Mouse (Mus musculus): ENCODE measurements around the gene Cd83. TPM values are rescaled to one million over a fixed set of nuclear protein-coding genes. Genes with fewer than 3 reads are reported as not detected.
A peak's percentile ranks its signal among the peaks of the same experiment; 100 is the strongest.

Gene Cd83
- polyA plus RNA-seq, 1 experiment from 2014 or later, result 15.1 TPM

DNA sequence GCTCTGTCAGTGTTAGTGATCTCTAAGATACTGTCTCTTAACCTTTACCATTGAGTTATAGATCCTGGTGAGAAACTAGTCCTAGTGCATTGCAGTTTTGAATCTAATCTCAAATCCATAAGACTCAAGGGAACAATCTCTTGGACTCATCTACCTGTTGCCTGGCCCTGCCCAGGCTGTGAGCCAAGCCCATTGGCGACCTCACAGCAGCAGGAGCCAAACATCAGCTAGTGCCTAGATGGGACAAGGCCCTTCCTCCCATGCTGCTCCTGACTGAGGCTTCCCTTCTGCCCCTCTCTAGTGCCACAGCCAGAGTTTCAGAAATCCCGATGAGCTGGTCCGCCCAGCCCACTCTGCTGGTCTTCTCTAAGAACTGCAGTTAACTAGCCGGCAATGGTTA, 14.1 kb downstream of the Cd83 start:
- H3K4me3 ChIP-seq, result no peak overlapping the region
- H3K9me3 ChIP-seq, result no peaks in the 10 kb centered on the region
- H3K9ac ChIP-seq, result no peak overlapping the region
- no peak for ATAC-seq (ENCODE audit: borderline replicate concordance, extremely low read depth, low FRiP score, low TSS enrichment)
- 87% methylated on average over 4 of the region's 4 CpGs for WGBS
- no peaks in the 10 kb centered on the region; the same call in 1 of the 2 replicates for H3K36me3 ChIP-seq
- no peak overlapping the region for H3K27ac ChIP-seq
- H3K27me3 ChIP-seq, result no peaks in the 10 kb centered on the region
- H3K4me1 ChIP-seq, result peaks cover 5% of the 10 kb centered on the region
- no peak overlapping the region for H3K4me2 ChIP-seq

DNA sequence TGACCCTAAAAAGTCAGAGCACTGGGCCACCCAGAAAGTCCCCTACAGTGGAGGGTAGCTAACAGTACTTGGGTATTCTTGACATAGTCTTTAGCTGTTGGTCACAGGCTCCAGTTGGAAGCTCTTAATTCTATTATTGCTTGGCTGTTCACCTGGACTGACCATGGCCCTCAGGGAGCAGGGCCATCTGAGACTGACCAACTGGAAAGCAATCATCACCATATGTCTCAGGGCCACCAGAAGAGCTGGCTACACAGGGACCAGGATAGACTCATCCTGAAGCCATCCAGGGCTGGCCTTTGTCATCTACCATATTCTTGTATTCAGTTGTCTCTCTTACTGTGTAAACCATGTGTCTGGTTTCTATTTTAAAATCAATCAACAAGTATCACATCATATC, 15.6 kb downstream of the Cd83 start:
- Histone ChIP-seq H3K9me3 (no peaks in the 10 kb centered on the region), H3K27ac (no peak overlapping the region), H3K27me3 (no peaks in the 10 kb centered on the region), H3K4me1 (peaks cover 5% of the 10 kb centered on the region), H3K9ac (no peak overlapping the region), H3K4me3 (no peak overlapping the region), H3K4me2 (no peak overlapping the region), H3K36me3 (no peaks in the 10 kb centered on the region; the same call in 1 of the 2 replicates)
- ATAC-seq (ENCODE audit: borderline replicate concordance, extremely low read depth, low FRiP score, low TSS enrichment), result no peak

- no peak overlapping the region for H3K9ac ChIP-seq
- WGBS, result 60% methylated on average over 3 of the region's 3 CpGs
- ATAC-seq (ENCODE audit: borderline replicate concordance, extremely low read depth, low FRiP score, low TSS enrichment), result no peak
Measured at GRCm38 (mm10) chr13:43801961-43802360, 17.4 kb downstream of the Cd83 start.

DNA sequence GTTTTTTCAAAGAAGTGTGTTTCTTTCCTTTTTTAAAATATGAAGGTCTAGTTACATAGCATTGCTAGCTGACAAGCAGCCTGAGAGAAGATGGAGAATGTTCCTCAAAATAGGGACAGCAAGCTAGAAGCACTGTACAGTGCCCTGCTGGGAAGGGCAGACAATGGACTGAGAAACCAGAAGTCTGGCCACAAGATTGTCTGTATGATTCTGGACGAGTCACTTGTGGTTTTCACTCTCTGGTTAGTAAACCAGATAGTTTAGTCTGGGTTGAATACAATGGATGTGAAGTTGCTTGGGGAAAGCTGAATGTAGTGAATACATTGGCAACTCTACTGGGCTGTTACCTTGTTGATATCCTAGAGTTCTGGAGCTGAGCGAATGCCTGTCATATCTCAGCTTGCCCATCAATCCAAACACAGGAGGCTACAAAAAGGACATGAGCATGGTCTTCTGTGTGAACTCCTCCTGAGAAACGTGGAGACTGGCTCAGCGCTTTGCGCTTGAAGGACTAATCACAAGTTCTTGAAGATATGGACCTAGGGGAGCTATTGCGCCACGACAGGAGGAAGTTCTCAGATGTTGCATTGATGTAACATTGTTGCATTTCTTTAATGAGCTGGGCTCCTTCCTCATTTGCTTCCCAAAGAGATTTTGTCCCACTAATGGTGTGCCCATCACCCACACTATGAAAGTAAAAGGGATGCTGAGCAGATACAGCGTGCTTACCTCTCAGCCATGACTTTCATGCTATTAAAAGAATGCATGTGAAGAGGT, 18.0 kb downstream of the Cd83 start:
- no peak overlapping the region for H3K9ac ChIP-seq
- H3K9me3 ChIP-seq, result no peaks in the 10 kb centered on the region
- no peaks in the 10 kb centered on the region; the same call in 1 of the 2 replicates for H3K36me3 ChIP-seq
- no peak overlapping the region for H3K4me2 ChIP-seq
- ATAC-seq (ENCODE audit: borderline replicate concordance, extremely low read depth, low FRiP score, low TSS enrichment), result no peak
- H3K4me1 ChIP-seq, result peaks cover 17% of the 10 kb centered on the region
- H3K27me3 ChIP-seq, result no peaks in the 10 kb centered on the region
- H3K27ac ChIP-seq, result no peak overlapping the region
- WGBS, result 76% methylated on average over 8 of the region's 8 CpGs
- no peak overlapping the region for H3K4me3 ChIP-seq

More at GRCm38 (mm10) chr13:43801961-43802360, 17.4 kb downstream of the Cd83 start:
- Histone ChIP-seq H3K27me3 (no peaks in the 10 kb centered on the region), H3K9me3 (no peaks in the 10 kb centered on the region), H3K4me1 (peaks cover 14% of the 10 kb centered on the region), H3K4me2 (no peak overlapping the region), H3K27ac (no peak overlapping the region), H3K4me3 (no peak overlapping the region), H3K36me3 (no peaks in the 10 kb centered on the region; the same call in 1 of the 2 replicates)

DNA sequence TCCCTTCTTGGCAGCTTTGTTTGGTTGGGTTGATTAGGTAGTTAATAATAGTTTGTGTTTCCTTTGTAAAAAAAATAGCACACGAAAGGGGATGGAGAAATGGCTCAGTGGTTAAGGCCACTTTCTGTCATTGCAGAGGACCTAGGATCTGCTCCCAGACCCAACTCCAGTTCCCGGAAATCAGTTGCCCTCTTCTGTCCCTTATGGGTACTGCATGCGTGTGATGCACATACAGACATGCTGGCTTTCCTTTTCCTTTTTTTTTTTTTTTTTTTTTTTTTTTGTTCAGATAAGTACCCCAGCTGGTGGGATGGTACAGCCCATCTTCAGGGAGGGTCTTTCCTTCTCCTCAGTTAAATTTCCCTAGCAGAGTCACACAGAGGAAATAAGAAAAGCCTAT, 20.1 kb downstream of the Cd83 start:
- H3K4me1 ChIP-seq, result peaks cover 17% of the 10 kb centered on the region
- no peak overlapping the region for H3K27ac ChIP-seq
- no peaks in the 10 kb centered on the region for H3K9me3 ChIP-seq
- H3K9ac ChIP-seq, result no peak overlapping the region
- no peak for ATAC-seq (ENCODE audit: borderline replicate concordance, extremely low read depth, low FRiP score, low TSS enrichment)
- H3K4me2 ChIP-seq, result no peak overlapping the region
- WGBS, result 91% methylated on average over 3 of the region's 3 CpGs
- no peaks in the 10 kb centered on the region; the same call in 1 of the 2 replicates for H3K36me3 ChIP-seq
- H3K4me3 ChIP-seq, result no peak overlapping the region
- H3K27me3 ChIP-seq, result no peaks in the 10 kb centered on the region

DNA sequence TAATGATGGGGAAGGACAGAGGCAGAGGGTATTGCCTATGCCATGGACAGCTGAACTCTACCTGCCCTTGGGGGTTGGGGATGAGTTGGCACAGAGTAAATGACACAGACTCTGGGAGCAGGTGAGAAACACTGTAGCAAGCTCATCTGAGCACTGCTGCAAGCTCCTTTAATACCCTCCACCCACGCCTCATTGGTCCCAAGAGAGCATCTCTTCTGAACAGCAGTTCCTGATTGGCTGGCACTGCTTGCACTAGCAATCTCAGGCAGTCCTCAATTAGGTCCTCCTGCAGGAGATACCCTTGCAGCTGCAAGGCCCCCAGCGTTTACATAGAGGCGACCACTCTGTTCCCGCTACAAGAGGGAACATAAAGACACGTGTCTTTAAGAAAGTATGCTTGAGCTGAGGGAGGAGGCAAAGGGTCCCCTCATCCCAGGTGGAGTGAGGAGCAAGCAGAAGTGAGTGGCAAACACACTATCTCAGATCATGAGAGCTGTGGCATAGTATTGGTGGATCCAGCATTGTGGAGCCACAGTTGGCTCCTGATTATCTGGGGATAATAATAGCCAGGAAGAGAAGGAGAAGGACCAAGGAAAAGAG, 20.7 kb downstream of the Cd83 start:
- H3K9ac ChIP-seq, result no peak overlapping the region
- H3K4me3 ChIP-seq, result no peak overlapping the region
- H3K9me3 ChIP-seq, result no peaks in the 10 kb centered on the region
- H3K4me1 ChIP-seq, result peaks cover 17% of the 10 kb centered on the region
- H3K27ac ChIP-seq, result no peak overlapping the region
- H3K4me2 ChIP-seq, result no peak overlapping the region
- 84% methylated on average over 5 of the region's 5 CpGs for WGBS
- H3K27me3 ChIP-seq, result no peaks in the 10 kb centered on the region
- no peaks in the 10 kb centered on the region; the same call in 1 of the 2 replicates for H3K36me3 ChIP-seq
- ATAC-seq (ENCODE audit: borderline replicate concordance, extremely low read depth, low FRiP score, low TSS enrichment), result no peak

DNA sequence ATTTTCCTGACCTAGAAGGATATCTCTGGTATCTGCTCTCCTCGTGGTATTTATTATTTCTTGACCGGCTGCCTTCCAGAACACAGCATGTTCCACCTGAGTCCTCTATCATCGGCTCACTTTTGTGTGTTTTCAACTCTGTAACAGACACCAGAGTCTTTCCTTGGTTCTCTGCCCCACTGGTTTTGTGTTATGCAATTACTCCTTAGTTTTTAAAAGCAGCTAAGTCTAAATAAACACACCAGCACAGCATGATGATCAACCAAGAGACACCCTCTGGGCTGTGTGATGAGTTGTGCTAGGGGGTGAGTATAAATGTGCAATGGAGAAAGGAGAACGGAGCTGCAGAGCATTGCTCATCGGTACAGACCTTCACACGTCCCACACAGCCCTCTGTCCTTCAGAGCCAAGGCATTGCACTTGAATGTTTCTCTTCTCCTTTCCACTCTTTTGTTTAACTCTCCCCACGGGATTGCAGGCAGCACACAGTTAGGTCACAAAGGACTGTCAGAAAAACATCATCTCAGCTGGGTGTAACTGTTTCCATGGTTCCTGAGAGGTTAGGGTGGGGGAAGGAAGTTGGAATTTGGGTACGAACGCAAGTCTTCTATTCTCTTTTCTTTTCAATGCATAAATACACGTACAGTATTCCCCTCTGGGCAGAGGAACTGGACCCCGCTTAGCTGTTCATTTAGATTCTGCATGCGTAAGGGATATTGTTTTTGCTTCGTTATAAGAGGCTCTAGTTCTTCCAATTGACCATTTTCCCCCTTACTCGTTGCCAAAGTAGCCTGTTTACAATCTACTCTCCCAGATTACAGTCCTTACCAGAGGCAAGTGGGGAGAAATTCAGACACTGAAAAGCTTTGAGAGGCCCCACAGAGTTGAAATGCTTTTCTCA, 22.0 kb downstream of the Cd83 start:
- no peak overlapping the region for H3K9ac ChIP-seq
- H3K4me3 ChIP-seq, result no peak overlapping the region
- no peak overlapping the region for H3K4me2 ChIP-seq
- peak overlapping the region; percentile 59 for H3K27ac ChIP-seq
- H3K36me3 ChIP-seq, result no peaks in the 10 kb centered on the region; the same call in 1 of the 2 replicates
- WGBS, result 63% methylated on average over 14 of the region's 14 CpGs
- peaks cover 17% of the 10 kb centered on the region for H3K4me1 ChIP-seq
- no peaks in the 10 kb centered on the region for H3K9me3 ChIP-seq
- no peaks in the 10 kb centered on the region for H3K27me3 ChIP-seq
- no peak for ATAC-seq (ENCODE audit: borderline replicate concordance, extremely low read depth, low FRiP score, low TSS enrichment)

- Histone ChIP-seq H3K4me1 (peaks cover 17% of the 10 kb centered on the region), H3K4me2 (no peak overlapping the region), H3K4me3 (no peak overlapping the region), H3K27ac (peak overlapping the region; percentile 59), H3K36me3 (no peaks in the 10 kb centered on the region), H3K9me3 (no peaks in the 10 kb centered on the region), H3K27me3 (no peaks in the 10 kb centered on the region), H3K9ac (no peak overlapping the region)
- peak; percentile 57 for ATAC-seq (ENCODE audit: borderline replicate concordance, extremely low read depth, low FRiP score, low TSS enrichment)
- 60% methylated on average over 3 of the region's 3 CpGs for WGBS
Measured at GRCm38 (mm10) chr13:43807272-43807675, 22.7 kb downstream of the Cd83 start.

GRCm38 (mm10) chr13:43810621-43811020, 26.0 kb downstream of the Cd83 start:
- H3K27me3 ChIP-seq, result no peaks in the 10 kb centered on the region
- H3K9ac ChIP-seq, result no peak overlapping the region
- H3K4me2 ChIP-seq, result no peak overlapping the region
- no peaks in the 10 kb centered on the region for H3K9me3 ChIP-seq
- H3K4me3 ChIP-seq, result no peak overlapping the region
- no peak overlapping the region for H3K27ac ChIP-seq
- peaks cover 17% of the 10 kb centered on the region for H3K4me1 ChIP-seq
- WGBS, result 73% methylated on average over 6 of the region's 6 CpGs
- no peak for ATAC-seq (ENCODE audit: borderline replicate concordance, extremely low read depth, low FRiP score, low TSS enrichment)
- H3K36me3 ChIP-seq, result no peaks in the 10 kb centered on the region

DNA sequence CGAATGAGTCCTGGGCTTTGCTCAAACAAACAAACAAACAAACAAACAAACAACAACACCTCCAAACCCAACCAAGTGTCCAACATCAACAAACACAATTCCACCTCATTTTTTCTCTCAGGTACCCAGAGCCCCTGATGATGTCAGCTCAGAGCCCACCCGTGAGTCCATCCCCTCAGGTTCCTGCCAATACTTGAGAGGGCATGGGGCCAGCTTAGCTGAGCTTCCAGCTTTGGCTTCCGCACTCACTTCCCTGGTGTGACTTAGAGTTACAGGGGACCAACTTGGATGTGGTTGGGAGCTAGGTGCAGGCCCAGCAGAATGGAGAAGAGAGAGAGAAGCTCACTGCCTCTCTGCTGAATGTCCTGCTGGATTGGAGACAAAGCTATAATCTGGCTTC, 27.3 kb downstream of the Cd83 start:
- Histone ChIP-seq H3K4me1 (peaks cover 10% of the 10 kb centered on the region), H3K9me3 (no peaks in the 10 kb centered on the region), H3K4me2 (no peak overlapping the region), H3K27ac (no peak overlapping the region), H3K36me3 (no peaks in the 10 kb centered on the region), H3K9ac (no peak overlapping the region), H3K4me3 (no peak overlapping the region), H3K27me3 (no peaks in the 10 kb centered on the region)
- no peak for ATAC-seq (ENCODE audit: borderline replicate concordance, extremely low read depth, low FRiP score, low TSS enrichment)
- 72% methylated on average over 3 of the region's 3 CpGs for WGBS

- WGBS, result 87% methylated on average over 8 of the region's 8 CpGs
- no peak overlapping the region for H3K27ac ChIP-seq
- no peaks in the 10 kb centered on the region for H3K36me3 ChIP-seq
- no peak overlapping the region for H3K4me3 ChIP-seq
- H3K4me2 ChIP-seq, result no peak overlapping the region
- no peak overlapping the region for H3K9ac ChIP-seq
- H3K4me1 ChIP-seq, result no peaks in the 10 kb centered on the region
- H3K27me3 ChIP-seq, result no peaks in the 10 kb centered on the region
- no peak for ATAC-seq (ENCODE audit: borderline replicate concordance, extremely low read depth, low FRiP score, low TSS enrichment)
- no peaks in the 10 kb centered on the region for H3K9me3 ChIP-seq
Measured at GRCm38 (mm10) chr13:43813431-43813830, 28.9 kb downstream of the Cd83 start.

DNA sequence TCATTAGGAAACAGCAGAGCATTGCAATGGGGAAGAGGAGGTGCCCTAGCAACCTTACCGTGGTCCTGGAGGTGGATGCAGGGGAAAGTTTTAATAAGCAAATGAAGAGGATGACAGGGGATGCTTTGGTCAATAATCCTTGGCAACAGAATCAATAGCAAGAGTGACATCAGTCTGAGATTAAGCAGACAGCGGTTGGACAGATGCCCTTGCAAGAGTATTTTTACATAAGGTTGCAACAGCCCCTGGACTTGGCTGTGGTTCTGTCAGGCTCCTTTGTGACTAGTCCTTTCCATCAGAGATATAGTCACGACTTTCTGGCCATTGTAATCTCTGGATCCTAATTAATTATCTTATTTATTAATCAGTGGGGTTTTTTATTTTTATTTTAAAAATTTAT, 32.9 kb downstream of the Cd83 start:
- no peak overlapping the region for H3K9ac ChIP-seq
- H3K27me3 ChIP-seq, result no peaks in the 10 kb centered on the region
- H3K4me2 ChIP-seq, result no peak overlapping the region
- H3K4me3 ChIP-seq, result no peak overlapping the region
- no peaks in the 10 kb centered on the region for H3K4me1 ChIP-seq
- H3K27ac ChIP-seq, result no peak overlapping the region
- no peaks in the 10 kb centered on the region for H3K36me3 ChIP-seq
- 74% methylated on average over 3 of the region's 3 CpGs for WGBS
- H3K9me3 ChIP-seq, result no peaks in the 10 kb centered on the region
- ATAC-seq (ENCODE audit: borderline replicate concordance, extremely low read depth, low FRiP score, low TSS enrichment), result no peak
